Mouse (Mus musculus): ENCODE measurements around the gene Psat1. TPM values are rescaled to one million over a fixed set of nuclear protein-coding genes. Genes with fewer than 3 reads are reported as not detected.

The Psat1 gene
- polyA plus RNA-seq, 1 experiment = 13.8 TPM

- no peaks in the 10 kb centered on the region for H3K9me3 ChIP-seq
- peaks cover 3% of the 10 kb centered on the region for H3K27me3 ChIP-seq (replicated peaks)
- TF ChIP-seq GATA1 (IDR thresholded peaks at IDR 0.05; ENCODE audit: borderline replicate concordance, low read length) = no peak
- H3K36me3 ChIP-seq (replicated peaks; ENCODE audit: low read length) = no peaks in the 10 kb centered on the region
- H3K4me3 ChIP-seq (replicated peaks) = no peak overlapping the region
- peaks cover 4% of the 10 kb centered on the region; the same call in 1 of the 2 replicates for H3K4me1 ChIP-seq
Measured at GRCm38 (mm10) chr19:15879271-15879670, 67.9 kb downstream of the Psat1 start.

- Histone ChIP-seq H3K9me3 (no peaks in the 10 kb centered on the region), H3K27me3 (replicated peaks) (peaks cover 3% of the 10 kb centered on the region), H3K4me3 (replicated peaks) (no peak overlapping the region), H3K4me1 (peaks cover 5% of the 10 kb centered on the region; the same call in 1 of the 2 replicates), H3K36me3 (replicated peaks; ENCODE audit: low read length) (no peaks in the 10 kb centered on the region)
- no peak for TF ChIP-seq GATA1 (IDR thresholded peaks at IDR 0.05; ENCODE audit: borderline replicate concordance, low read length)
- no peak for TF ChIP-seq FLI1 (IDR thresholded peaks at IDR 0.05; ENCODE audit: low read length)
Measured at GRCm38 (mm10) chr19:15868865-15869698, 78.1 kb downstream of the Psat1 start.

- TF ChIP-seq GATA1 (IDR thresholded peaks at IDR 0.05; ENCODE audit: borderline replicate concordance, low read length) (no peak), FLI1 (IDR thresholded peaks at IDR 0.05; ENCODE audit: low read length) (no peak)
- peaks cover 5% of the 10 kb centered on the region; the same call in 1 of the 2 replicates for H3K4me1 ChIP-seq
- no peaks in the 10 kb centered on the region for H3K9me3 ChIP-seq
- H3K36me3 ChIP-seq (replicated peaks; ENCODE audit: low read length) = no peaks in the 10 kb centered on the region
- peaks cover 5% of the 10 kb centered on the region for H3K27me3 ChIP-seq (replicated peaks)
- H3K4me3 ChIP-seq (replicated peaks) = no peak overlapping the region
Measured at GRCm38 (mm10) chr19:15866851-15867250, 80.3 kb downstream of the Psat1 start.

- Histone ChIP-seq H3K9me3 (no peaks in the 10 kb centered on the region), H3K27me3 (replicated peaks) (peaks cover 5% of the 10 kb centered on the region), H3K4me1 (peaks cover 5% of the 10 kb centered on the region; the same call in 1 of the 2 replicates), H3K4me3 (replicated peaks) (no peak overlapping the region), H3K36me3 (replicated peaks; ENCODE audit: low read length) (no peaks in the 10 kb centered on the region)
- no peak for TF ChIP-seq FLI1 (IDR thresholded peaks at IDR 0.05; ENCODE audit: low read length)
- TF ChIP-seq GATA1 (IDR thresholded peaks at IDR 0.05; ENCODE audit: borderline replicate concordance, low read length) = no peak
Measured at GRCm38 (mm10) chr19:15866126-15866525, 81.0 kb downstream of the Psat1 start.

GRCm38 (mm10) chr19:15865431-15865830 is 81.7 kb downstream of the Psat1 start:
- TF ChIP-seq GATA1 (IDR thresholded peaks at IDR 0.05; ENCODE audit: borderline replicate concordance, low read length) = no peak
- TF ChIP-seq FLI1 (IDR thresholded peaks at IDR 0.05; ENCODE audit: low read length) = no peak
- Histone ChIP-seq H3K4me1 (peaks cover 5% of the 10 kb centered on the region; the same call in 1 of the 2 replicates), H3K9me3 (no peaks in the 10 kb centered on the region), H3K4me3 (replicated peaks) (no peak overlapping the region), H3K27me3 (replicated peaks) (peaks cover 5% of the 10 kb centered on the region), H3K36me3 (replicated peaks; ENCODE audit: low read length) (no peaks in the 10 kb centered on the region)

GRCm38 (mm10) chr19:15864129-15864528 is 83.0 kb downstream of the Psat1 start:
- Histone ChIP-seq H3K27me3 (replicated peaks) (peaks cover 5% of the 10 kb centered on the region), H3K36me3 (replicated peaks; ENCODE audit: low read length) (no peaks in the 10 kb centered on the region), H3K9me3 (no peaks in the 10 kb centered on the region), H3K4me1 (no peaks in the 10 kb centered on the region), H3K4me3 (replicated peaks) (no peak overlapping the region)
- TF ChIP-seq FLI1 (IDR thresholded peaks at IDR 0.05; ENCODE audit: low read length) (no peak), GATA1 (IDR thresholded peaks at IDR 0.05; ENCODE audit: borderline replicate concordance, low read length) (no peak)

GRCm38 (mm10) chr19:15855379-15855778 is 91.8 kb downstream of the Psat1 start:
- H3K27me3 ChIP-seq (replicated peaks) = no peaks in the 10 kb centered on the region

More at GRCm38 (mm10) chr19:15855379-15855778, 91.8 kb downstream of the Psat1 start:
- Histone ChIP-seq H3K9me3 (0 out of 2 replicates have a peak, but pooled peaks cover 3% of the 10 kb centered on the region), H3K4me1 (peaks cover 4% of the 10 kb centered on the region; the same call in 1 of the 2 replicates), H3K4me3 (replicated peaks) (no peak overlapping the region), H3K36me3 (replicated peaks; ENCODE audit: low read length) (no peaks in the 10 kb centered on the region)
- no peak for TF ChIP-seq FLI1 (IDR thresholded peaks at IDR 0.05; ENCODE audit: low read length)
- TF ChIP-seq GATA1 (IDR thresholded peaks at IDR 0.05; ENCODE audit: borderline replicate concordance, low read length) = no peak

Other genes starting within 250 kb of the Psat1 start
- 0.65 and 2.2 TPM in 2 replicates for gene Cep78, start 37.7 kb upstream of the Psat1 start, polyA plus RNA-seq (2012; ENCODE audit: insufficient read depth, low replicate concordance)
- gene Gnaq, start 185.5 kb upstream of the Psat1 start, polyA plus RNA-seq (2012; ENCODE audit: insufficient read depth, low replicate concordance) = 2.6 and 12.6 TPM in 2 replicates

Data from megakaryocyte, embryonic 14.5 days (primary cell).